Mouse (Mus musculus) testis, adult 2 months (tissue): ENCODE results near the gene Scel.

ENCODE experiments used
- CTCF ChIP-seq: fragments of 200-500 bp; IDR thresholded peaks from 2 replicates; pipeline ENCODE4 v1.5.1; 2012; ENCODE audit warnings: low read depth, mild to moderate bottlenecking, inconsistent platforms, low read length, moderate library complexity; ENCODE audit not compliant: control insufficient read depth, insufficient read depth, insufficient replicate concordance
- POLR2A ChIP-seq: fragments of 200-500 bp; IDR thresholded peaks from 2 replicates; pipeline ENCODE4 v1.6.1; 2012; ENCODE audit warnings: low read depth, mild to moderate bottlenecking, inconsistent platforms, low read length, moderate library complexity; ENCODE audit not compliant: control insufficient read depth

GRCm38 (mm10) chr14:103512802-103513472 is at the start of gene Scel:
- TF ChIP-seq POLR2A (no peak), CTCF (no peak)
